Mouse (Mus musculus) splenic B cell, adult 2 months (primary cell): ENCODE data around the gene Gm10153.
"Not testable (repeated sequence)": the region's sequence is repeated elsewhere in the genome, so short reads cannot be mapped to it uniquely, and the experiment has no call there.

ENCODE experiments used
- DNase-seq: peaks from one replicate; pipeline ENCODE4 v3.0.0-alpha.2; 2011; ENCODE audit warnings: low read depth, low spot score
- H3K27me3 ChIP-seq: 2 replicates; pipeline ENCODE4 v1.6.1; 2012; ENCODE audit warnings: mild to moderate bottlenecking, low read length, moderate library complexity, mixed read lengths; ENCODE audit not compliant: control insufficient read depth, poor library complexity, insufficient read depth, severe bottlenecking
- H3K36me3 ChIP-seq: 2 replicates; pipeline ENCODE4 v1.6.1; 2012; ENCODE audit warnings: mild to moderate bottlenecking, low read length, moderate library complexity, mixed read lengths; ENCODE audit not compliant: control insufficient read depth, poor library complexity, insufficient read depth, severe bottlenecking

Gene Gm10153

GRCm38 (mm10) chr7:142159366-142159765 lies 30.8 kb downstream of the Gm10153 start:
- no peak for DNase-seq
- Histone ChIP-seq H3K36me3 (no peaks in the 10 kb centered on the region), H3K27me3 (no peaks in the 10 kb centered on the region)

- not testable (repeated sequence) for H3K27me3 ChIP-seq, DNase-seq
Measured at GRCm38 (mm10) chr7:142157013-142157412, 33.2 kb downstream of the Gm10153 start, which contains the start of gene Gm29735. Gm29735 (minus strand) TSS chr7:142157113.

GRCm38 (mm10) chr7:142155308-142155707 lies 34.9 kb downstream of the Gm10153 start:
- no peak for DNase-seq
- Histone ChIP-seq H3K27me3 (no peaks in the 10 kb centered on the region), H3K36me3 (no peaks in the 10 kb centered on the region)

More at GRCm38 (mm10) chr7:142157013-142157412, 33.2 kb downstream of the Gm10153 start, which contains the start of gene Gm29735:
- H3K36me3 ChIP-seq: not testable (repeated sequence)

- H3K27me3 ChIP-seq: no peaks in the 10 kb centered on the region
Measured at GRCm38 (mm10) chr7:142152191-142152590, 38.0 kb downstream of the Gm10153 start.

GRCm38 (mm10) chr7:142148633-142149032 lies 41.6 kb downstream of the Gm10153 start:
- no peaks in the 10 kb centered on the region for H3K27me3 ChIP-seq
- H3K36me3 ChIP-seq: no peaks in the 10 kb centered on the region
- no peak for DNase-seq

More at GRCm38 (mm10) chr7:142152191-142152590, 38.0 kb downstream of the Gm10153 start:
- H3K36me3 ChIP-seq: no peaks in the 10 kb centered on the region
- no peak for DNase-seq

GRCm38 (mm10) chr7:142146033-142146432 lies 44.2 kb downstream of the Gm10153 start:
- no peaks in the 10 kb centered on the region for H3K27me3 ChIP-seq

GRCm38 (mm10) chr7:142145413-142145940 lies 44.7 kb downstream of the Gm10153 start:
- Histone ChIP-seq H3K27me3 (no peaks in the 10 kb centered on the region), H3K36me3 (no peaks in the 10 kb centered on the region)
- DNase-seq: no peak

More at GRCm38 (mm10) chr7:142146033-142146432, 44.2 kb downstream of the Gm10153 start:
- H3K36me3 ChIP-seq: no peaks in the 10 kb centered on the region
- DNase-seq: peak; percentile 61

- H3K27me3 ChIP-seq: no peaks in the 10 kb centered on the region
- no peak for DNase-seq
Measured at GRCm38 (mm10) chr7:142144507-142144906, 45.7 kb downstream of the Gm10153 start, which contains the start of gene Gm45337. Gm45337 (minus strand) TSS chr7:142144607.

GRCm38 (mm10) chr7:142143506-142144010 lies 46.6 kb downstream of the Gm10153 start:
- not testable (repeated sequence) for DNase-seq, H3K36me3 ChIP-seq, H3K27me3 ChIP-seq

More at GRCm38 (mm10) chr7:142144507-142144906, 45.7 kb downstream of the Gm10153 start, which contains the start of gene Gm45337:
- no peaks in the 10 kb centered on the region for H3K36me3 ChIP-seq

GRCm38 (mm10) chr7:142140696-142141095 lies 49.5 kb downstream of the Gm10153 start:
- no peaks in the 10 kb centered on the region for H3K36me3 ChIP-seq
- H3K27me3 ChIP-seq: no peaks in the 10 kb centered on the region
- DNase-seq: no peak
